Mouse (Mus musculus) c-Kit-positive CD71-positive TER-119-positive erythroid progenitor cells, embryonic 14.5 days (primary cell): Measurements from ENCODE around the gene Pde10a.

Experiments used
- DNase-seq: peaks from one replicate; pipeline ENCODE4 v3.0.0-alpha.2; 2013; ENCODE audit warnings: low spot score

Gene Pde10a

GRCm38 (mm10) chr17:8525225-8525721 lies at the start of gene Pde10a:
Gene Pde10a (plus strand): TSS chr17:8525372.
- no peak for DNase-seq

- no peak for DNase-seq
Observed at GRCm38 (mm10) chr17:8478554-8478953, 46.6 kb upstream of the Pde10a start.

DNA sequence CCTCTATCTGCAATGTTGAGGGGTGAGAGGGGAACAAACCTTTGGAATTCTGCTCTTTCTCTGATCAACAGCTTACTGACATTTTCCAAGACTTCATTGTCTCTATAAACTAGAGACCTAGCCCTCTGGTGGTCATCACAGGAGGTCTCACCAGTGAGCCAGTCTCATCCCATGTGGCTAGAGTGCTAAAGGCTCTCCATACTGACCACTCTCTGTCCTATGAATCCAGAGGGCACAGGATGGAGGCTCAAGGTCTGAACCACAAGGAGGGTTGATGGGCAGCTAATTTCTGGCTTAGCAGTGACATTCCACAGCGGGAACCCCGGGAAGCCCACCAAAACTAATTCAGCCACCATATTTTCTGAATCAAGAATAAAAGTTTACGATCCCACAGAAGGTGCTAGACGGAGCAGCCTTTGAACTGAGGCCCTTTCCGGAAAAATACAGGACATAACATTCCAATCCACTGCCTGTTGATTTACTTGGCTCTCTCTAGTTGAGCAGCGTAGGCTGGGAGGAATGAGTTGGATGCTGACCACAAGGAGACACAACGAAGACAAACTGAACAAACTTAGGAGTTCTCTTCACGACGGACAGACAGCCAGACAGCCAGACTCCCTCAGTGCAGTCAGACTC lies 45.6 kb upstream of the Pde10a start:
- DNase-seq, result no peak

- no peak for DNase-seq
Observed at GRCm38 (mm10) chr17:8481797-8482196, 43.4 kb upstream of the Pde10a start.

- no peak for DNase-seq
Observed at GRCm38 (mm10) chr17:8482876-8483275, 42.3 kb upstream of the Pde10a start.

- DNase-seq, result no peak
Observed at GRCm38 (mm10) chr17:8484246-8484645, 40.9 kb upstream of the Pde10a start.

DNA sequence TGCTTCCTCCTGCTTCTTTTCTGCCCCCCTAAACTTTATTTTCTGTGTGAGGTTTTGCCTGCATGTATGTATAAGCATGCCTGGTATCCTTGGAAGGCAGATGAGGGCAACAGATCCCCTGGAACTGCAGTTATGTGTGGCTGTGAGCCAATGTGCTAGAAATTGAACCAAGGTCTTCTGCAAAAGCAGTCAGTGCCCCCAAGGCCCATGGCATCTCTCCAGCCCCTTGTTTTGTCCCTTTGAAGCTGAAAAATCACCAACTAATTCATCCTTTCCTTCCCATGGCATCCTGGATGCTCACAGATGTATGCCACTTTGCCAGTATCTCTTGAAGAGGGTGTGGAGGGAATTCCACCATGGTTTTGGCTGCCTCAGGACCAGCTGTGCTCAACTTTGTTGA lies 40.0 kb upstream of the Pde10a start:
- no peak for DNase-seq

GRCm38 (mm10) chr17:8487824-8488223 lies 37.3 kb upstream of the Pde10a start:
- DNase-seq, result no peak

DNA sequence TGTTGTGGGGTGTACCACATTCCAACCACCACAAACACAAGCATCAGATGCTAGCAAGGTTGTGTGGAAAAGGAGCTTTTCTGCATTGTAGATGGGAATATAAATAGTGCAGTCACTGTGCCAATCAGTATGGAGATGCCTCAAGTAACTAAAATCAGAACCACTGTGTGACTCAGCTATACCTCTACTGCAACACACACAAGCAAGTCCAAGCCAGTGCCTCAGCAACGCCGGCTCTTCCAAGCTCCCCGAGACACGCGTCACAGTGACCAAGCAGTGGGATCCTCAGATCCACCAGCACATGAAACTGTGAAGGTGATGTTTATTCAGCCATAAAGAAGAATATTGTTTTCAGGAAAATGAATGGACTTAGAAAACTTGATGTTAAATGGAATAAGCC lies 34.2 kb upstream of the Pde10a start:
- no peak for DNase-seq

- no peak for DNase-seq
Observed at GRCm38 (mm10) chr17:8493461-8493860, 31.7 kb upstream of the Pde10a start.

GRCm38 (mm10) chr17:8498151-8498550 lies 27.0 kb upstream of the Pde10a start:
- DNase-seq, result no peak

DNA sequence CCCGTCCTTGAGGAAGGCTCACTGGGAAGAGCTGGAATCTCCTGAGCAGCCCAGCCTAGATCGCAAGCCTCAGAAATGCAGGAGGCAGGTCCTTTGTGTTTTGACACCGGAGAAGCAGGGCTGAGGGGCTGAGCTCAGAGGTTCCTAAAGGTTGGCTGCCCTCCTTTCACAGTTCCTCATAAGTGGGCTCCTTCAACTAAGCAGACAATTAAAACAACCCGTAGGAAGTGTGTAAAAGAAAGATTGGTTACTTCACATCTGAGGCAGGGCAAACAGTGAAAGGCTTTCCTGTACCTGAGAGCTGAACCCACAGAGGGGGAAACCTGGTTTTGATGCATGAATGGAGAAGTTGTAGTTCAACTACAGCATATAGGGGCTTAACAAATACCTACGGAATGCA lies 26.5 kb upstream of the Pde10a start:
- DNase-seq, result no peak

DNA sequence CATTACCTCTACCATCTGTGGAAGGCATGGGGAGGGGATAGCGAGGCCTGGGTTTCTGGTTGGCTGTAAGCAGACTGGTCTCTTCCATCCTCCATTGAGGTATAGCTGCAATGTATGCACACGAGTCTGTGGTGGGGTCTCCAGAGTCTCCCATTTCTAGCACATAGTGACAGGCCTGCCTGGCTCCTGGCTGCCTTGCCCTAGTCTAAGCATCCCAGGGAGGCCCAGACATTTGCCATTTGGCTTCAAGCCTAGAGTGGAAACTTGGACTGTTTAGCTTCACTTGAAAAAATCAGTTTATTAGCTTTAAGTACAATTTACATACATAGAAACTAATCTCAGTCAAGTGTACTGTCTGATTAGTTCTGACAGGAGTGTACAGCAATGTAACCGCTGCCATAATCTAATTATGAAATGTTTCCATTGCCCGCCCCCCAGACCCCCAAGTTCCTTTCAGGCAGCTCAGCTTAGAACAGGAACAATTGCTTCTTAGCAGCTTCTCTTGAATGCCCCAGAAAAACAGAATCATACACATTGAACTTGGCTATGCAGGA lies 25.5 kb upstream of the Pde10a start:
- no peak for DNase-seq

DNA sequence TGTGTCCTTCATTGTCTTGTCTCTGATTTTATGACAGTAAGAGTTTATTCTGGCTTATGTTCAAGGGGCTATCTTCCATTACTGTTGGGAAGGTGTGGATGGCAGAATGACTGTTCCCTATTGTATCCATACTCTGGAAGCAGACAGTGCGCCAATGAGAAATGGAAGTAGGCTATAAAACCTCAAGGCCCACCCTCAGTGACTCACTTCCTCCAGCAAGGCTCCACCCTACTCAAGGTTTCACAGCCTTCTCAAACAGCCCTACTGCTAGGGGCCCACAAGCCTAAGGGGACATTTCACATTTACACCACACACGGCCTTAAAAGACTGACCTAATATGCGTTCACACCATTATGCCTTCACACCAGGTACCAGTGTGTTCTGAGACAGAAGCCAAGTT lies 20.8 kb upstream of the Pde10a start:
- no peak for DNase-seq

- peak; percentile 11 for DNase-seq
Observed at GRCm38 (mm10) chr17:8505669-8506426, 19.3 kb upstream of the Pde10a start.

DNA sequence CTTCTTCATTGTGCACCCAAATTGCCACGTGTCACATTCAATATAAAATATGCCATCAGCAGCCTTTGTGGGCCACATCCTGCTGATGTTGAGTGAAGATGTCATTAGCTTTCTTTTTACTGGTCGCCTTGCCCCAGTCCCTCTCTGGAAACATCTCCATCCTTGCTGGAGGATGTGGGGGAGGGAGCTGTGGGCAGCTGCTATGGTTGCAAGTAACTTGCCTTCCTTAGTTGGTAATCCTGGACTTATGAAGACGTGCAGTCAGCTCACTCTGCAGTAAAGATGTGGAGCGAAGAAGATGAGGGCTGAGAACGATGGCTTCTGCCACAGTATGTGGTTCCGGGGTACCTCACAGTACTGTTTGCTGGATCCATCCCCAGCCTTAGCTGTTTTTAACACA lies 18.4 kb upstream of the Pde10a start:
- DNase-seq, result no peak

GRCm38 (mm10) chr17:8507654-8508053 lies 17.5 kb upstream of the Pde10a start:
- DNase-seq, result no peak

DNA sequence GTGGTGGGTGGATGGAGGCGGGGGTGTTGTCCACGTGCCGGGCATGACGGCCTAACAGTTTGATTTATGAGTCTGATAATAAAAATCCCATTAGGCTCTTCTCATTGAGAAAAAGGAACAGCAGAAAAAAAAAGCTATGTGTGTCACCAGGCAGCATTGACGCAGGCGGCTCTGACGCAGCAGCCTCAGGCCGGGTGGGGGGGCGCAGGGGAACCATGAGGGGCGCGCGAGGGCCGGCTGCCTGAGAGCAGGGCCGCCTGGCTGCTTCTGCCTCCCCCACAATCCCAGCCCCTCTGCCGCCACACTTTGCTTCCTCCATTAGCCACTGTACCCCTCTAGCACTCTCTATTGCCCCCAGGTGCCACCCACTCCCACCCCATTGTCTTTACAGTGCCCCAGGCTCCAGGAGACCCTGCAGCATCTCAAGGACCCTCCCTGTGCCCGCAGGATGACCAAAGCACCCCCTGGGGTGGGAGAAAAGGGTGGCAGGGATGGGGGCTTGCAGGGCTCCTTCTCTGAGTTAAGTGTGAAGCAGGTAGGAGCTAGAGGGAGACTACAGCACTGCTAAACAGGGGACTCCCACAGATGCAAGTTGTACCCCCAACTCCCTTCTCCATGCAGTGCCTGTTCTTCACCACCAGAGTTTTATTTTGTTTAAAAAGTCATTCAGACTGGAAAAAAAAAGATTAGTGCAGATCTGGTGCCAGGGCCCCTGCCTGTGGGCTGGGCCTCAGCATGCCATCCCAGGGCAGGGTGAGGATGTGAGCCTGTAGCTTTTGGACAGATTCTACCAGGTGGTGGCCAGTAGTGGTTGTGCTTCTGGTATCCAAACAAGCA lies 16.6 kb upstream of the Pde10a start:
- DNase-seq, result no peak

DNA sequence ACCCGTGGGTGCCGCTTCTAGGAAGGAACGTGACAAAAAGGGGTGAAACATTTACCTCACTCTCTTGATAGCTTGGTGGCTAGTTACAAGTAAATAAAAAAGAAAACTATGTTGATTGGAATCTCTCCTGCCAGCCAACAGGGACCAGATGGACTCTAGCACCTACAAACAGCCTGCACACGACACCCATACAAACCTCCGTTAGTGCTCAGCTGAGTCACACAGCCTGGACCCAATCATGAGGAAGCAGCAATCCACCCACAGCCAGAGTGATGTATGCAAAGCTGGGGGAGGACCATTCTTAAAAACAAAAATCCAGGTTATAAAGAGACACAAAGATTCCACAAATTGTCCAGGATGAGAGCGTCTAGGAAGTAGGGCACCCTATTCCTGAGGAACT lies 9.2 kb upstream of the Pde10a start:
- DNase-seq, result no peak

DNA sequence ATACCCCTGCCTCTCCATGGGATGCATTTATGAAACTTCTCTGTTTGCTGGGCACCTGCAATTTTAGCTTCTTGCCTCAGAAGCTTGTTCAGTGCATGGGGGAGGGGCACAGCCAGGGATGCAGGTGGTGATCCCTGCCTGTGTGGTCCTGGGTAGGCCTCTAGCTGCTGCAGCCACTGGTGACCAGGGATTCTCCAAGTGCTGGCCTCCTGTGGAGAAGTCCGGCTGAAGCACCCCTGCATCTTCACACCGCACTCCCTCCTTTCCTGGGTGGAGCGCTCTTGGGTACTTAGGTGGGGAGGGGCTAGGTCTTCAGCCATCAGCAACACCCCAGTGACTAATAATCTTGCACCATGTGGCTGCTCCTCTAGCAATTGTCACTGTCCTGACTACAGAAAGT lies 1.2 kb upstream of the Pde10a start:
- DNase-seq, result no peak

DNA sequence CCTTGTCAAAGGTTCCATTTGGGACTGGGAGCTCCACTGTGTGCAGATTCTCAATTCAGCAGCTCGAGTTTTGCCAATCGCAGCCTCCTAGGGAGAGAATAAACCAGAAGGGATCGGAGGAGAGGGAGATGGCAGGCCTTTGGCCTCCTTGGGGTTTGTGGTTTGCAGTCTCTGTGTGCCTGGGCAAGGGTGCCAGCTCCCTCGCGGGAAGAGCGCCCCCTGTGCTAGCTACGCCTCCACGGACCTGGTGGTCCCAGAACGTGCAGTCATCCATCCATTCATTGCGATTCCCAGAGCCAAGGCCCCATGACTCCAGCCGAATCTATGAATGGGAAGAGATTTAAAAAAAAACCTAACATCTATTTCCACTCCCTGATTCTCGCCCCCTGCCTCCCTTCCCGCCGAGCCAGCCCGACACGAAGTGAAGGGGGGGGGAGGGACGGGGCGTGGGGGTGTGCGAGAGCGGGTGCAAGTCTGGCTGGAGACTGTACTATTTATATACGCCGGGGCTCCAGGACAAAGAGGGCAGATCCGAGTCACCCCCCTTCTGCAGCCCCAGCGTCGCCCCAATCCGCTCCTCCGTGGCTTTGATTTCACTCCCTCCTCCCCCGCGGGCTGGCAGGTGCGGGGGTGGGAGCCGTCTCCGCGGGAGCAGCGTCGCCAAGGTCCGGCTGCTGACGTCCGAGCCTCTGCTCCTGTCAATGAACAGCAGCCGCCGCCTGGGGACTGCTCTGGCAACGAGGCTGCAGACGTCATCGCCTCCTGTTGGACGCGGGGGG lies 596 bp upstream of the Pde10a start:
- no peak for DNase-seq
